Mouse (Mus musculus) T-helper 1 cell (primary cell): Measurements from ENCODE around the gene Stx7.

Experiments used
- in situ Hi-C: fragments of 300-600 bp; cut with MboI, MseI; formaldehyde crosslinking; loops from one replicate; pipeline ENCODE4 v1.15.1; 2025; ENCODE audit warnings: high pct_unique_total_duplicates

Stx7 gene

GRCm38 (mm10) chr10:24167978-24168583, 19.0 kb downstream of the Stx7 start:
- in situ Hi-C loops: no loop called here

GRCm38 (mm10) chr10:24168854-24169253, 19.8 kb downstream of the Stx7 start:
- in situ Hi-C loops: no loop called here

GRCm38 (mm10) chr10:24171906-24172459, 22.9 kb downstream of the Stx7 start:
- in situ Hi-C loops: no loop called here

GRCm38 (mm10) chr10:24173210-24174001, 24.3 kb downstream of the Stx7 start:
- in situ Hi-C loops: no loop called here

GRCm38 (mm10) chr10:24190392-24190791, 41.3 kb downstream of the Stx7 start:
- in situ Hi-C loops: no loop called here

- in situ Hi-C loops: no loop called here
Observed at GRCm38 (mm10) chr10:24191977-24192376, 42.9 kb downstream of the Stx7 start.

- in situ Hi-C loops: no loop called here
Observed at GRCm38 (mm10) chr10:24199303-24199702, 50.2 kb downstream of the Stx7 start.

- in situ Hi-C loops: no loop called here
Observed at GRCm38 (mm10) chr10:24200099-24200498, 51.0 kb downstream of the Stx7 start.

- in situ Hi-C loops: no loop called here
Observed at GRCm38 (mm10) chr10:24210075-24210474, 61.0 kb downstream of the Stx7 start.

- in situ Hi-C loops: no loop called here
Observed at GRCm38 (mm10) chr10:24213297-24213696, 64.2 kb downstream of the Stx7 start.

- in situ Hi-C loops: no loop called here
Observed at GRCm38 (mm10) chr10:24217558-24218268, 68.6 kb downstream of the Stx7 start.

- in situ Hi-C loops: no loop called here
Observed at GRCm38 (mm10) chr10:24220931-24221330, 71.8 kb downstream of the Stx7 start.

GRCm38 (mm10) chr10:24222911-24223310, 73.8 kb downstream of the Stx7 start:
- in situ Hi-C loops: no loop called here

- in situ Hi-C loops: no loop called here
Observed at GRCm38 (mm10) chr10:24223449-24224143, 74.5 kb downstream of the Stx7 start, which contains the start of gene Moxd1. Gene Moxd1, plus strand, starts transcription at chr10:24223517.

GRCm38 (mm10) chr10:24224591-24224990, 75.5 kb downstream of the Stx7 start:
- in situ Hi-C loops: no loop called here

GRCm38 (mm10) chr10:24228318-24229183, 79.4 kb downstream of the Stx7 start:
- in situ Hi-C loops: no loop called here

GRCm38 (mm10) chr10:24232281-24232680, 83.2 kb downstream of the Stx7 start:
- in situ Hi-C loops: no loop called here

- in situ Hi-C loops: no loop called here
Observed at GRCm38 (mm10) chr10:24235426-24236283, 86.6 kb downstream of the Stx7 start.
